Mouse (Mus musculus) cortical plate, adult 2 months (tissue): Measurements from ENCODE around the gene Car5a. TPM values are rescaled to one million over a fixed set of nuclear protein-coding genes. Genes with fewer than 3 reads are reported as not detected.

Experiments
- H3K27ac ChIP-seq: fragments of 200-500 bp; 2 replicates; pipeline ENCODE4 v1.5.1; 2012; ENCODE audit warnings: low read length, control low read depth, inconsistent platforms; ENCODE audit not compliant: insufficient read depth
- H3K4me1 ChIP-seq: fragments of 200-500 bp; 2 replicates; pipeline ENCODE4 v1.6.1; 2011; ENCODE audit warnings: low read length; ENCODE audit not compliant: control insufficient read depth, insufficient read depth
- H3K4me3 ChIP-seq: fragments of 200-500 bp; 2 replicates; pipeline ENCODE4 v1.5.1; 2011; ENCODE audit warnings: mild to moderate bottlenecking, low read length, control low read depth; ENCODE audit not compliant: insufficient read depth
- CTCF ChIP-seq: fragments of 200-500 bp; IDR thresholded peaks from 2 replicates; pipeline ENCODE4 v1.5.1; 2011; ENCODE audit warnings: mild to moderate bottlenecking, control low read depth, low read length; ENCODE audit not compliant: insufficient read depth; ENCODE audit errors: extremely low read depth
- POLR2A ChIP-seq: fragments of 200-500 bp; IDR thresholded peaks from 2 replicates; pipeline ENCODE4 v1.6.1; 2011; ENCODE audit warnings: mild to moderate bottlenecking, low read length, control low read depth; ENCODE audit not compliant: insufficient read depth; ENCODE audit errors: extremely low read depth
- polyA plus RNA-seq: library from polyadenylated mRNA; depleted of rRNA; stranded (reverse); fragments of >200 nt; gene quantifications from 2 replicates; pipeline ENCODE4 v1.2.3, GENCODE M21; 2012

The Car5a gene
- polyA plus RNA-seq, 1 experiment: 0.29 TPM

DNA sequence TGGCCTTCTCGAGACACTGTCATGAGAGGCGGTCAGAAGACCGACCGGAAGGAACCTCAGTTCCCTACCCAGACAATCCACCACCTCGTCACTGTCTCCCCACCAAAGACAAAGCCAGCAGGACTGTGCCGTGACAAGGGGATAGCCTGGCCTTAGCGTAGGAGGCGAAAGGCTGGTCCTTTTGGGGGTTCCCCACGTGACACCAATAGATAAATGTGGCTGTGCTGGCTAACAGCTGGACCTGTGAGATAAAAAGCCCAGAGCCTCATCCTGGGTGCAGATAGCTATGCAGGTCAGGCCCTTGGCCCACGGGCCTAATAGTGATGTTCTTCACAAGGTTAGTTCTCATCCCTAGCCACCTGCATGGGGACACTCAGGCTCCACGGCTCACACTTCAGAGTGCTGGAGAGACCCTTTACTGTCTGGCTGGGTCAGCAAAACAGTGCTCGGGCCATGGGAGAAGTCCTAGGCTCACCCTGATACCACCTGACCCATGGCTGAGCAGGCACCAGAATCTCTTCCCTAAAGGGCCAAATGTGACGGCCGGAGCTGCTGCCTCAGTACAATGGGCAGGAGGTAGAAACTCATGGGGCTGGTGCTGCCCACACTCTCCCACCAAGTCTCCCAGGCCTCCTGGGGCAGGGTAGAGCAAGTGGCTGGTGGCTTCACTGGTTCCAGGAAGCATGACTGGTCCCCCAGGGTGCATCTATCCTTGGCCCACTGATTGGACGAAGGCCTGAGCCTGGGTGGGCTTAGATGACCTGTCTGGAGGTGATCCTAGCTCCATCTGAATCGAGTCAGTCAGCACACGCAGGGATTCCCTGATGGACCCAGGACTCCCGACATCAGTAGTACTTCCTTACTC is 45.3 kb downstream of the Car5a start:
- TF ChIP-seq POLR2A (no peak), CTCF (no peak)
- Histone ChIP-seq H3K4me1 (peaks cover 14% of the 10 kb centered on the region), H3K27ac (peak overlapping the region; percentile 33; the same call in 1 of the 2 replicates), H3K4me3 (no peak overlapping the region)

DNA sequence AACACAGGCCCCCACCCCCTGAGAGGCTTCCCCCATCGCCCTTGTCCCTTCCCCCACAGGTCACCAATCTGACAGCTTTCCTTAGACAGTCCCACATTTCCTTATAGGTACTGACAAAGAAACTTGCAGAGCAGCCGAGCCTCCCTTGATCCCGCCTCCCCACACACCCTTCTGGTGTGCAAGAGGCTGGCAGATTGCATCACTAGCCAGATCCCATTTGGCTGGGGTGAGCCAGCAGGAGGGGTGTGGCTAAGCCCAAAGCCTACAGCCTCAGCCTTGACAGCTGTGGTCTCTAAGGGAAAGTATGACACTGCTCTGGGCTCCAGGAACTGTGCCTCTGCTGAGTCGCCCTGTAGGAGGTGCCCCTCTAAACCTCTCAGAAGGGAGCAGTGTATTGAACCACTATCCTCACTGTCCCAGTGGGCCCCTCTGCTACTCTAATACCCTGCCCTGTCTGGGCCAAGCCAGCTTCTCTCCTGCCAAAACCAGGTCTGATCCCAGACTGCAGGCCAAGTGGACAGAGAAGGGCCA is 46.2 kb downstream of the Car5a start:
- peaks cover 14% of the 10 kb centered on the region for H3K4me1 ChIP-seq
- TF ChIP-seq CTCF (no peak), POLR2A (0 out of 2 replicates have a peak, but pooled peaks have one; percentile 8)
- peak overlapping the region; percentile 69 for H3K27ac ChIP-seq
- H3K4me3 ChIP-seq: no peak overlapping the region

DNA sequence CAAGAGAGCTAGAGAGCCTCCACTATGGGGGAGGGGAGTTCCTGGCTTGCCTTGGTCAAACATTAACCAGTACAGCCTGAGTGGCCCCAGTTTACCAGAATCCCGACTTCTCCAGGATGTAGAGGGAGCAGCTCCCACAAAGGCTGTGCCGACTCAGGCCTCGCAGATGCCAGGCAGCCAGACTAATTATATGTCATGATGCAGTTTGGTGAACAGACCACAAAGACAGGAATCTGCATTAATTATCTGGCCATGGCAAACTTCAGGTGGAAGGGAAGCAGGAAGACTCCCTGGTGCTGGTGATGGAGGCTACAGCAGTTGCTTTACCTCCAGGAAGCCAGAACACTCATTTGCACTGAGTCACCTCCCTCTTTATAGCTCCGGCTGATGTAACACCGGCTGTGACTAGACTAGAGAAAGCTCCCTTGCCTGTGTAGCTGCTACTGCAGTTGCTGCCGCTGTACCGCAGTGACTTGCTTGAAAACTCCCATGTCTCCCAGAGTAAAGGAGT is 46.8 kb downstream of the Car5a start:
- Histone ChIP-seq H3K4me3 (no peak overlapping the region), H3K4me1 (peaks cover 14% of the 10 kb centered on the region), H3K27ac (peak overlapping the region; percentile 53; the same call in 1 of the 2 replicates)
- TF ChIP-seq CTCF: no peak
- peak; percentile 56; the same call in 1 of the 2 replicates for TF ChIP-seq POLR2A

DNA sequence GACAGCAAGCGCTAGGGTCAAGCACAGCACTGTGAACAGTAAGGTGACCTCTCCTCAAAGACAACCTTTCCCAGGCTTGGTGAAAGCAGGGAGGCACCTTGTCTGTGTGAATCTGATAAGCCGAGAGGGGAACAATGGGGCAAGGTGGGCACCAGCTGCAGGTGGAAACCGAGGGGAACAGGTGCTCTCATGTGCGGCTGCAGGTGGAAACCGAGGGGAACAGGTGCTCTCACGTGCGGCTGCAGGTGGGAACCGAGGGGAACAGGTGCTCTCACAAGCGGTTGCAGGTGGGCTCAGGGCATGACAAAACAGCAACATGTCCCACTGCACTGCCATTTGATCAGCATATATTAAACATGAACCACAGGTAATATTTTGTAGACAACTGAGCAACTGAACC is 47.5 kb downstream of the Car5a start:
- peak overlapping the region; percentile 53; the same call in 1 of the 2 replicates for H3K27ac ChIP-seq
- peaks cover 14% of the 10 kb centered on the region for H3K4me1 ChIP-seq
- TF ChIP-seq POLR2A (no peak), CTCF (no peak)

DNA sequence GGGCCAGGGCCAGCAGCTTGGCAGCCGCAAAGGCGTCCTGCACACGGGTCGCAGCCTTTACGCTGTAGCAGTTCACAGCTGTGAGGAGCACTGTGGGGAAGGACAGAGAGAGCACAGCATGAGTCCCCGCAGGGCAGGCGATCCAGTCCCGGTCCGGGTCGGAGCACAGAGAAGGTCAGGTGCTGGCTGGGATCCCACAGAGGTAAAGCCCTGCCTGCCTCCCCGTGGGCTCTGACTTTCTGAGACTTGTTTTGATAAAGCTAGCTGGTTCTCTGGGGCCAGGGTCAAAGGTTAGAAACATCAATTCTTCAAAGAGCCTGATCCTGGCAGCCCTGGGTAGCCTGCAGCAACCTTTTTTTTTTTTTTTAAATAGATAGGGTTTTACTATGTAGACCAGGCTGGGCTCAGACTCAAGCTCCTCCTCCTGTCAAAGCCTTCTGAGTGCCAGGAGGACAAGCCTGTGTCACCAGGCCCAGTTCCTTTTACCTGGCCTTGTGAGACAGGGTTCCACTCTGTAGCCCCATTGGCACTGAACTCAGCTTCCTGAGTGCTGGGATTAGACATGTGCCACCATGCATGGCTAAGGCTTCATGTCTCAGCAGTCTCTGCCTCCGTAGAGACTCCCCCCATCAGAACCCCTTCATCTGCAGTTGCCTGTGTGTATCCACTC is 48.1 kb downstream of the Car5a start:
- H3K27ac ChIP-seq: peak overlapping the region; percentile 53; the same call in 1 of the 2 replicates
- peaks cover 14% of the 10 kb centered on the region for H3K4me1 ChIP-seq
- no peak overlapping the region for H3K4me3 ChIP-seq
- TF ChIP-seq CTCF (no peak), POLR2A (no peak)

More for the DNA sequence above, 47.5 kb downstream of the Car5a start:
- no peak overlapping the region for H3K4me3 ChIP-seq

DNA sequence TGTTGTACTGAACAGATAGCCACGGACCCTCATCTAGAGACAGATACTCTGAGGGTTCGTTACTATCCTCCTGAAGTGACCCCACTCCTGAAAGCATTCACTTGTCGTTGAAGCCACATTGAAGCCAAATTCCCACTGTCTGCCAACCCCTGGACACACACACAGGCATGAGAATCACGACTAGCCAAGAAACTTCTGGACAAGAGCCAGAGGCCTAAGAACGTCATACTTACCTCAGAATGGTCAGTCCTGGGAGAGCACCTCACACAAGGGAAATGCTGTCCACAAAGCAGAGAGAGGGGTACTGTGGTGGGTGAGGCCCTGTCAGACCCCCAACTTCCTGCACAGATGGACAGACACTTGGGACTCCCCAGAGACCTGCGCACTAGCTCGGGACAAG is 48.8 kb downstream of the Car5a start:
- TF ChIP-seq CTCF (no peak), POLR2A (no peak)
- H3K4me1 ChIP-seq: peaks cover 14% of the 10 kb centered on the region
- no peak overlapping the region for H3K4me3 ChIP-seq

DNA sequence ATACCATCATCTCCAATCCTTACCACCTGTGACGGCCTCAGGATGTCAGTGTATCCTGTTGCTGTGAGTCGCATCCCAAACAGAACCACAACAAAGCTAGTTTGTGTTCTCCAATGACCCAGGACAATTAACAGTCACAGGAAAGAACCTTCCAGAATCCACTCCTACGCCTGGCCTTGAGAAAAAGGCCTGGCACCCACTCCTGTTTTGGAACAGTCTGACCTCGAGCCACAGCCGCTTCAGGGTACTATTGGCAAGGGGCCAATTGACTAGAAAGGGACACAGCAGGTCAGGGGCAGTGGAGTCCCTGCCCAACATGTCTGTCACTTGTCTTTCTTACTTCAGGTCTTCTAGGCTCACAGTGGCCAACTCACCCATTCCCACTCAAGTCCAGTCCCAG is 51.8 kb downstream of the Car5a start:
- Histone ChIP-seq H3K4me1 (peaks cover 10% of the 10 kb centered on the region), H3K27ac (no peak overlapping the region), H3K4me3 (no peak overlapping the region)
- TF ChIP-seq POLR2A (no peak), CTCF (no peak)

More for the DNA sequence above, 48.8 kb downstream of the Car5a start:
- H3K27ac ChIP-seq: no peak overlapping the region

DNA sequence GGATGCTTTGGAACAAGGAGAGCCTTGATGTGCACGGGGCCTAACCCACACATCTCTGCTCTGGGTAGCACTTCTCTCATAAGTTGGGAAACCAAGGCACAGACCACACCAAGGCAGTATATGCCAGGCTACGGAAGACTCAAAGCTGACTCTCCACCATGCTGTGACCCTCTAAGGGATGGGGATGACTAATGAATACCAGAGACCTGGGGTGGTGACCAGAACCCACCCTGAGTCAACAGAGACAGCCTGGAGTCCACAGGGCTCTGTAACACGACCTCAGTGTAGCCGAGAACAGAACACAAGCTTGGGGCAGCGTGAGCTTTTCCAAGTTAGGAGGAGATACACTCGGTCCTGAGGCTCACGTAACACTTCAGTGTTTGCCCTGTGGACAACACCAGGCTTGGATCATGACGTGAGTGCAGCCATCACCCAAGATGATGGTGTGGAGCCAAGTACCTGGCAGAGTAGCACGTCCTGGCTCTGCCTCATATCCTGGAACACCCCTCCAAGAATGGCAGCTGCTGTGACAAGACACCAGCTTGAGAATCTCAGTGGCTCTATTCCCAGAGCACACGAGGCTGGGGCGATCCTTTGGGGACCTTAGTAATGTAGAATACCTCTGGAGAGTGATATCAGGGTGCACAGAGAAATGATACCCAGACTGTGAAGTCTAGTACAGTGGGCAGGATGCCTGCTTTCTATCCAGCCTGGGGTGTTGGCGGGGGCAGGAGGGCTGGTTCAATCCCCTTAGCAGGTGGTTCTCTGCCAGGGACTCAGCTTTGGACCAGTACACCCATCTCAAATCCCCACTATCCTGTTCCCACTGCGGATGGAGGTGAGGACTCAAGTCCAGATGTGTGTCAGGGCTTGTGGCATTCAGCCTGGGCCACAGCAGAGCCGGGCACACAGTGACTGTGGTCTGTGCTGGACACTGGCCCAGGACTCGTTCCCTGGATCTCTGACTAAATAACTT is 54.6 kb downstream of the Car5a start:
- no peak overlapping the region for H3K27ac ChIP-seq
- TF ChIP-seq POLR2A (no peak), CTCF (no peak)
- no peak overlapping the region for H3K4me3 ChIP-seq
- H3K4me1 ChIP-seq: peaks cover 2% of the 10 kb centered on the region

DNA sequence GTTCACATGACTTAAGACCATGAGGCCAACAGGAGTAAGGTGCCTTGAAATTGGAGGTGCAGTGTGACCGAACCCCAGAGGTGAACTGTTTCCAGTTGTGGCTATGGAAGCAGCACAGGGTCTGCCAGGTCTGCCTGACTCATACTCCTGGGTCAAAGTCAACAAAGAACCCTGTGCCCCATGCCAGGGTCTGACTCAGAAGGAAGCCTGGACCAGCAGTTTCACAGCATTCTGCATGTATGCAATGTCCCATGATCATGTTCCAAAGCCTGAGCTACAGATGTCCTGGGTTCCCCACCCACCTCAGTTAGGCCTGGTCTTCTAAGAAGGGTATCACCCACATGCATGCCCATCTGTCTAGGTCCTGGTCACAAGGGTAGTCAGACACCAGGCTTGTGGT is 55.4 kb downstream of the Car5a start:
- TF ChIP-seq CTCF: no peak
- no peak for TF ChIP-seq POLR2A
- peaks cover 2% of the 10 kb centered on the region for H3K4me1 ChIP-seq

More for the DNA sequence above, 55.4 kb downstream of the Car5a start:
- H3K27ac ChIP-seq: no peak overlapping the region
- no peak overlapping the region for H3K4me3 ChIP-seq
